Mouse (Mus musculus): ENCODE results near the gene Kctd14. TPM values are rescaled to one million over a fixed set of nuclear protein-coding genes. Genes with fewer than 3 reads are reported as not detected.

The Kctd14 gene
- total RNA-seq, 4 experiments from 2014 or later = 1.8 to 4.0 (median 3.0) TPM

GRCm38 (mm10) chr7:97446171-97446925, 4.8 kb upstream of the Kctd14 start:
- peak; percentile 78 for DNase-seq

- no peak for DNase-seq
Measured at GRCm38 (mm10) chr7:97447050-97447531, 4.0 kb upstream of the Kctd14 start.

- no peak for DNase-seq
Measured at GRCm38 (mm10) chr7:97452196-97452595, 1.1 kb downstream of the Kctd14 start.

- DNase-seq = no peak
Measured at GRCm38 (mm10) chr7:97453141-97453921, 2.2 kb downstream of the Kctd14 start.

- no peak for DNase-seq
Measured at GRCm38 (mm10) chr7:97454795-97455194, 3.7 kb downstream of the Kctd14 start.

- no peak for DNase-seq
Measured at GRCm38 (mm10) chr7:97455577-97455976, 4.5 kb downstream of the Kctd14 start.

- DNase-seq = no peak
Measured at GRCm38 (mm10) chr7:97473001-97473400, 21.9 kb downstream of the Kctd14 start.

GRCm38 (mm10) chr7:97479349-97479748, 28.2 kb downstream of the Kctd14 start:
- no peak for DNase-seq

GRCm38 (mm10) chr7:97480290-97480689, 29.2 kb downstream of the Kctd14 start:
- DNase-seq = no peak

- peak; percentile 94 for DNase-seq
Measured at GRCm38 (mm10) chr7:97480821-97481339, 29.8 kb downstream of the Kctd14 start, which contains the start of gene Ints4. Ints4 (plus strand) TSS chr7:97480956.

- DNase-seq = no peak
Measured at GRCm38 (mm10) chr7:97483378-97483777, 32.3 kb downstream of the Kctd14 start.

GRCm38 (mm10) chr7:97491157-97491556, 40.0 kb downstream of the Kctd14 start:
- no peak for DNase-seq

- DNase-seq = peak; percentile 40
Measured at GRCm38 (mm10) chr7:97492420-97492819, 41.3 kb downstream of the Kctd14 start.

- DNase-seq = no peak
Measured at GRCm38 (mm10) chr7:97495052-97495451, 43.9 kb downstream of the Kctd14 start.

GRCm38 (mm10) chr7:97500555-97501209, 49.6 kb downstream of the Kctd14 start:
- no peak for DNase-seq

Other genes starting within 250 kb of the Kctd14 start
- 10 to 100 TPM; 10.8 to 29.5 (median 17.7) TPM for gene Usp35, start 119.3 kb upstream of the Kctd14 start, total RNA-seq (2022)
- gene Kctd21, start 119.0 kb upstream of the Kctd14 start, total RNA-seq (2022) = 1 to 10 TPM; 8.2 to 10.0 (median 9.0) TPM
- gene Alg8, start 79.7 kb upstream of the Kctd14 start, total RNA-seq (2022) = 10 to 100 TPM; 11.2 to 18.6 (median 15.8) TPM
- gene Ndufc2, start 51.3 kb upstream of the Kctd14 start, total RNA-seq (2022) = 100 to 1,000 TPM; 202 to 264 (median 251) TPM
- gene Thrsp, start 33.6 kb upstream of the Kctd14 start, total RNA-seq (2022) = 100 to 1,000 TPM in 3 of 4 experiments, 10 to 100 TPM in 1; 69.8 to 491 (median 335) TPM
- 10 to 100 TPM; 55.3 to 82.3 (median 72.2) TPM for gene Ints4, start 29.6 kb downstream of the Kctd14 start, total RNA-seq (2022)
- gene Aamdc, start 128.2 kb downstream of the Kctd14 start, total RNA-seq (2022) = 10 to 100 TPM; 33.5 to 41.6 (median 35.7) TPM
- 10 to 100 TPM; 23.9 to 37.7 (median 31.4) TPM for gene Rsf1, start 128.6 kb downstream of the Kctd14 start, total RNA-seq (2022)
- gene Clns1a, start 245.3 kb downstream of the Kctd14 start, total RNA-seq (2022) = 10 to 100 TPM; 54.5 to 66.7 (median 63.1) TPM

Measured in adrenal gland, adult 8-10 months (tissue).